Mouse (Mus musculus): ENCODE data around the gene Dpm2.

GRCm38 (mm10) chr2:32608778-32609435 is 38.2 kb downstream of the Dpm2 start:
- no peak for TF ChIP-seq CTCF (IDR thresholded peaks at IDR 0.05; ENCODE audit: insufficient read depth, low read length)
- no peak for TF ChIP-seq POLR2A (IDR thresholded peaks at IDR 0.05; ENCODE audit: borderline replicate concordance, extremely low read depth, low read depth, low read length)

Measured in lung, adult 2 months (tissue).